Mouse (Mus musculus) MEL (cell line): ENCODE data around the gene Cx3cl1. TPM values are rescaled to one million over a fixed set of nuclear protein-coding genes. Genes with fewer than 3 reads are reported as not detected.

Experiments
- DNase-seq: peaks from one replicate; pipeline ENCODE4 v3.0.0; 2011; ENCODE audit warnings: low read depth, low spot score
- H3K27ac ChIP-seq: 2 replicates; pipeline ENCODE4 v1.5.1; 2012; ENCODE audit warnings: low read depth, mild to moderate bottlenecking, control low read depth, low read length, moderate library complexity; ENCODE audit not compliant: control insufficient read depth
- H3K27me3 ChIP-seq, 2 experiments: fragments of 150-350 bp in 1 of 2; sonication (generic) in 1 of 2; 2 replicates each; pipeline ENCODE4 v1.6.1; 2012; ENCODE audit warnings: low read length in 2 of 2, mild to moderate bottlenecking in 2 of 2, improper control_type of control experiment in 1 of 2, moderate library complexity in 1 of 2; ENCODE audit not compliant: insufficient read depth in 2 of 2, control insufficient read depth in 1 of 2
- H3K36me3 ChIP-seq, 2 experiments: 2 replicates each; pipeline ENCODE4 v1.6.1; 2012 to 2014; ENCODE audit warnings: low read length in 2 of 2, improper control_type of control experiment in 1 of 2, inconsistent platforms in 1 of 2, mild to moderate bottlenecking in 1 of 2; ENCODE audit not compliant: insufficient read depth in 2 of 2, control insufficient read depth in 1 of 2
- H3K4me1 ChIP-seq, 2 experiments: fragments of 150-350 bp in 1 of 2; sonication (generic) in 1 of 2; 2 replicates each; pipeline ENCODE4 v1.6.1; 2012; ENCODE audit warnings: low read length in 2 of 2, improper control_type of control experiment in 1 of 2, mild to moderate bottlenecking in 1 of 2; ENCODE audit not compliant: insufficient read depth in 2 of 2, control insufficient read depth in 1 of 2
- H3K4me3 ChIP-seq, 2 experiments: fragments of 150-350 bp in 1 of 2; sonication (generic) in 1 of 2; 2 replicates each; pipeline ENCODE4 v1.5.1; 2012; ENCODE audit warnings: low read depth in 2 of 2, low read length in 2 of 2, mild to moderate bottlenecking in 2 of 2, moderate library complexity in 2 of 2, control low read depth in 1 of 2, improper control_type of control experiment in 1 of 2; ENCODE audit not compliant: control insufficient read depth in 1 of 2, insufficient read depth in 1 of 2
- H3K79me2 ChIP-seq: 2 replicates; pipeline ENCODE4 v1.6.1; 2012; ENCODE audit warnings: mild to moderate bottlenecking, low read length, moderate library complexity; ENCODE audit not compliant: control insufficient read depth, poor library complexity, insufficient read depth
- H3K9ac ChIP-seq: 2 replicates; pipeline ENCODE4 v1.6.1; 2012; ENCODE audit warnings: low read depth, mild to moderate bottlenecking, control low read depth, low read length, moderate library complexity; ENCODE audit not compliant: control insufficient read depth, poor library complexity, severe bottlenecking
- H3K9me3 ChIP-seq: fragments of 150-350 bp; sonication (generic); replicated peaks from 2 replicates; pipeline ENCODE4 v1.6.1; 2012; ENCODE audit warnings: mild to moderate bottlenecking, low read length, improper control_type of control experiment, moderate library complexity; ENCODE audit not compliant: insufficient read depth
- CHD1 ChIP-seq: IDR thresholded peaks from 2 replicates; pipeline ENCODE4 v1.6.1; 2012; ENCODE audit warnings: low read depth, mild to moderate bottlenecking, inconsistent platforms, low read length, improper control_type of control experiment
- CHD2 ChIP-seq: IDR thresholded peaks from 2 replicates; pipeline ENCODE4 v1.6.1; 2011; ENCODE audit warnings: low read length, improper control_type of control experiment
- E2F4 ChIP-seq: IDR thresholded peaks from 2 replicates; pipeline ENCODE4 v1.6.1; 2011; ENCODE audit warnings: low read depth, low read length, improper control_type of control experiment, borderline replicate concordance
- ELF1 ChIP-seq: IDR thresholded peaks from 2 replicates; pipeline ENCODE4 v1.6.1; 2014; ENCODE audit warnings: low read depth, mild to moderate bottlenecking, inconsistent platforms, low read length, improper control_type of control experiment, moderate library complexity
- EP300 ChIP-seq, 2 experiments: IDR thresholded peaks; 2 replicates each; pipeline ENCODE4 v1.6.1; 2011; ENCODE audit warnings: improper control_type of control experiment in 2 of 2, low read length in 2 of 2, low read depth in 1 of 2, mild to moderate bottlenecking in 1 of 2
- GABPA ChIP-seq: IDR thresholded peaks from 2 replicates; pipeline ENCODE4 v1.6.1; 2012; ENCODE audit warnings: low read depth, mild to moderate bottlenecking, inconsistent platforms, low read length, improper control_type of control experiment, moderate library complexity
- GATA1 ChIP-seq: IDR thresholded peaks from 2 replicates; pipeline ENCODE4 v1.6.1; 2011; ENCODE audit warnings: low read depth, low read length, improper control_type of control experiment
- HCFC1 ChIP-seq: IDR thresholded peaks from 2 replicates; pipeline ENCODE4 v1.6.1; 2012; ENCODE audit warnings: low read depth, mild to moderate bottlenecking, inconsistent platforms, low read length, improper control_type of control experiment, moderate library complexity
- KAT2A ChIP-seq: conservative IDR thresholded peaks from 2 replicates; pipeline ENCODE4 v1.6.1; 2012; ENCODE audit warnings: low read depth, low read length, improper control_type of control experiment, inconsistent platforms
- MAX ChIP-seq: IDR thresholded peaks from 2 replicates; pipeline ENCODE4 v1.6.1; 2011; ENCODE audit warnings: low read length, improper control_type of control experiment
- MAZ ChIP-seq: IDR thresholded peaks from 2 replicates; pipeline ENCODE4 v1.6.1; 2012; ENCODE audit warnings: low read depth, mild to moderate bottlenecking, inconsistent platforms, low read length, improper control_type of control experiment
- MEF2A ChIP-seq: IDR thresholded peaks from 2 replicates; pipeline ENCODE4 v1.6.1; 2014; ENCODE audit warnings: low read depth, mild to moderate bottlenecking, inconsistent platforms, low read length, improper control_type of control experiment; ENCODE audit not compliant: poor library complexity, insufficient replicate concordance, severe bottlenecking; ENCODE audit errors: extremely low read depth
- MYB ChIP-seq: IDR thresholded peaks from 2 replicates; pipeline ENCODE4 v1.6.1; 2011; ENCODE audit warnings: mild to moderate bottlenecking, low read depth, low read length, improper control_type of control experiment
- NELFE ChIP-seq: IDR thresholded peaks from 2 replicates; pipeline ENCODE4 v1.6.1; 2011; ENCODE audit warnings: low read depth, low read length, improper control_type of control experiment
- NRF1 ChIP-seq: IDR thresholded peaks from 2 replicates; pipeline ENCODE4 v1.6.1; 2014; ENCODE audit warnings: low read depth, mild to moderate bottlenecking, inconsistent platforms, low read length, improper control_type of control experiment, moderate library complexity; ENCODE audit not compliant: poor library complexity, insufficient read depth, severe bottlenecking
- POLR2A ChIP-seq, 2 experiments: IDR thresholded peaks; 2 replicates each; pipeline ENCODE4 v1.6.1; 2011 to 2012; ENCODE audit warnings: low read length in 2 of 2, mild to moderate bottlenecking in 2 of 2, control low read depth in 1 of 2, improper control_type of control experiment in 1 of 2, low read depth in 1 of 2, moderate library complexity in 1 of 2; ENCODE audit not compliant: control insufficient read depth in 1 of 2, insufficient read depth in 1 of 2, poor library complexity in 1 of 2
- POLR2AphosphoS5 ChIP-seq: IDR thresholded peaks from 2 replicates; pipeline ENCODE4 v1.6.1; 2012; ENCODE audit warnings: low read depth, borderline replicate concordance, mild to moderate bottlenecking, inconsistent platforms, low read length, moderate library complexity, mixed read lengths
- RAD21 ChIP-seq: IDR thresholded peaks from 2 replicates; pipeline ENCODE4 v1.6.1; 2011; ENCODE audit warnings: mild to moderate bottlenecking, low read depth, low read length, improper control_type of control experiment
- RCOR1 ChIP-seq: IDR thresholded peaks from 2 replicates; pipeline ENCODE4 v1.6.1; 2012; ENCODE audit warnings: low read depth, mild to moderate bottlenecking, inconsistent platforms, low read length, improper control_type of control experiment
- SIN3A ChIP-seq: IDR thresholded peaks from 2 replicates; pipeline ENCODE4 v1.6.1; 2012; ENCODE audit warnings: low read length, improper control_type of control experiment, inconsistent platforms
- SMC3 ChIP-seq: IDR thresholded peaks from 2 replicates; pipeline ENCODE4 v1.6.1; 2011; ENCODE audit warnings: low read depth, low read length, improper control_type of control experiment
- USF1 ChIP-seq: IDR thresholded peaks from 2 replicates; pipeline ENCODE4 v1.6.1; 2014; ENCODE audit warnings: low read depth, mild to moderate bottlenecking, inconsistent platforms, low read length, improper control_type of control experiment, moderate library complexity
- USF2 ChIP-seq, 2 experiments: IDR thresholded peaks; 2 replicates each; pipeline ENCODE4 v1.6.1; 2011 to 2012; ENCODE audit warnings: improper control_type of control experiment in 2 of 2, low read length in 2 of 2, borderline replicate concordance in 1 of 2, inconsistent platforms in 1 of 2, low read depth in 1 of 2, mild to moderate bottlenecking in 1 of 2; ENCODE audit not compliant: insufficient read depth in 1 of 2
- ZKSCAN1 ChIP-seq: IDR thresholded peaks from 2 replicates; pipeline ENCODE4 v1.6.1; 2012; ENCODE audit warnings: low read depth, mild to moderate bottlenecking, inconsistent platforms, low read length, improper control_type of control experiment, moderate library complexity
- ZNF384 ChIP-seq: IDR thresholded peaks from 2 replicates; pipeline ENCODE4 v1.6.1; 2012; ENCODE audit warnings: low read depth, mild to moderate bottlenecking, inconsistent platforms, low read length, improper control_type of control experiment
- polyA plus RNA-seq, 2 experiments: library from polyadenylated mRNA; stranded (reverse) in 1 of 2; unstranded in 1 of 2; fragments of >175 nt in 1 of 2; fragments of >200 nt in 1 of 2; gene quantifications; 2 replicates each; pipeline versions ENCODE4 v1.2.1 to v1.2.4; 2012; ENCODE audit warnings: low replicate concordance in 2 of 2, low read depth in 1 of 2; ENCODE audit not compliant: insufficient read length in 2 of 2, insufficient read depth in 1 of 2, missing spikeins in 1 of 2
- total RNA-seq: library from RNA; depleted of rRNA; stranded (reverse); fragments of 300-350 nt; gene quantifications from 2 replicates; pipeline ENCODE4 v1.2.3, GENCODE M21; 2012

Gene Cx3cl1
- total and polyA plus RNA-seq, 3 experiments = not detected

- no peak for DNase-seq
- Histone ChIP-seq H3K79me2 (no peaks in the 10 kb centered on the region), H3K27me3 (no peaks in the 10 kb centered on the region), H3K9ac (no peak overlapping the region), H3K36me3 (no peaks in the 10 kb centered on the region), H3K4me3 (no peak overlapping the region), H3K9me3 (no peaks in the 10 kb centered on the region), H3K27ac (no peak overlapping the region), H3K4me1 (no peaks in the 10 kb centered on the region)
- TF ChIP-seq SIN3A (no peak), RAD21 (no peak), E2F4 (no peak), CHD1 (no peak), SMC3 (no peak), MYB (no peak), POLR2A (IDR thresholded peaks at IDR 0.05; ENCODE audit: control insufficient read depth in 1 of 2, insufficient read depth in 1 of 2, low read depth in 1 of 2, low read length in 2 of 2, poor library complexity in 1 of 2) (no peak), CHD2 (no peak), RCOR1 (no peak), EP300 (IDR thresholded peaks at IDR 0.05; ENCODE audit: low read depth in 1 of 2, low read length in 2 of 2) (no peak), ZNF384 (no peak), GABPA (no peak), MAZ (no peak), MEF2A (no peak), ELF1 (no peak), USF1 (no peak), MAX (no peak), USF2 (IDR thresholded peaks at IDR 0.05; ENCODE audit: borderline replicate concordance in 1 of 2, insufficient read depth in 1 of 2, low read depth in 1 of 2, low read length in 2 of 2) (no peak), NRF1 (no peak)
These were observed 7.2 kb downstream of the Cx3cl1 start for GRCm38 (mm10) chr8:94778895-94779533.

- no peaks in the 10 kb centered on the region for H3K27me3 ChIP-seq
- H3K36me3 ChIP-seq = no peaks in the 10 kb centered on the region
- DNase-seq = no peak
- H3K9ac ChIP-seq = no peak overlapping the region
- H3K9me3 ChIP-seq = no peaks in the 10 kb centered on the region
- H3K4me3 ChIP-seq = no peak overlapping the region
- TF ChIP-seq GABPA (no peak), HCFC1 (no peak), POLR2AphosphoS5 (no peak), NELFE (no peak), SMC3 (no peak), GATA1 (no peak), E2F4 (no peak), KAT2A (no peak), ZNF384 (no peak), ELF1 (no peak), ZKSCAN1 (no peak)
- H3K4me1 ChIP-seq = no peaks in the 10 kb centered on the region
- H3K27ac ChIP-seq = no peak overlapping the region
- H3K79me2 ChIP-seq = no peaks in the 10 kb centered on the region
These were observed 7.9 kb downstream of the Cx3cl1 start for GRCm38 (mm10) chr8:94779534-94780294.
